ENCODE assay signal across 10 mouse cellular contexts in genomic region chr5:64992540-64992939, GRCm38 (mm10). TPM values are rescaled to one million over a fixed set of nuclear protein-coding genes. Genes with fewer than 3 reads are reported as not detected.
DNase-seq lines count a peak whose midpoint lies in the region; ATAC-seq and TF ChIP-seq lines count a peak whose summit lies in the region.
"Had no signal": no experiment of that assay in that cellular context is flagged by ENCODE, and none has a peak within 500 bp of the region (broad histone marks: within the 10 kb centered on the region; RNA-seq: fewer than 3 reads in every experiment).

No protein-coding gene starts in this region.

- no peaks in the 10 kb centered on the region for H3K9me3 ChIP-seq in midbrain, embryonic 15.5 days
- H3K9me3 ChIP-seq in midbrain, embryonic 13.5 days: no peaks in the 10 kb centered on the region
- H3K9me3 ChIP-seq in stomach, postnatal 0 days (ENCODE audit: control insufficient read depth, low read length): no peaks in the 10 kb centered on the region
- H3K9me3 ChIP-seq in liver, embryonic 12.5 days (replicated peaks): no peaks in the 10 kb centered on the region
- H3K9me3 ChIP-seq: midbrain, embryonic 12.5 days had no signal

- no peaks in the 10 kb centered on the region for H3K27me3 ChIP-seq in midbrain, embryonic 15.5 days (replicated peaks)
- no peaks in the 10 kb centered on the region for H3K27me3 ChIP-seq in midbrain, embryonic 13.5 days
- no peaks in the 10 kb centered on the region for H3K27me3 ChIP-seq in stomach, postnatal 0 days (ENCODE audit: control insufficient read depth, insufficient read depth, low read length)
- H3K27me3 ChIP-seq in liver, embryonic 12.5 days (replicated peaks): no peaks in the 10 kb centered on the region
- H3K27me3 ChIP-seq: midbrain, embryonic 12.5 days had no signal

- peak; percentile 23 for DNase-seq in gastrocnemius, adult 2 months
- no peak for DNase-seq in gastrocnemius, postnatal 10 days
- DNase-seq in brain, adult 2 months (ENCODE audit: low read depth, low spot score): peak; percentile 82
- peak; percentile 47 for DNase-seq in stomach, postnatal 0 days (ENCODE audit: low spot score)
- DNase-seq in spleen, postnatal 10 days (ENCODE audit: low spot score in 2 of 2): no peak
- DNase-seq: heart, postnatal 36 days had no signal

- no peak for ATAC-seq in midbrain, embryonic 15.5 days (replicated peaks)
- no peak for ATAC-seq in midbrain, embryonic 13.5 days
- peak; percentile 94 for ATAC-seq in stomach, postnatal 0 days (ENCODE audit: low FRiP score, low TSS enrichment)
- no peak for ATAC-seq in liver, embryonic 12.5 days

- 41% methylated on average over 8 of the region's 8 CpGs for WGBS in midbrain, embryonic 15.5 days
- 54% methylated on average over 8 of the region's 8 CpGs for WGBS in midbrain, embryonic 13.5 days
- WGBS in stomach, postnatal 0 days: 44% methylated on average over 8 of the region's 8 CpGs
- 62% methylated on average over 8 of the region's 8 CpGs for WGBS in liver, embryonic 12.5 days (ENCODE audit: insufficient replicate concordance)

- peaks cover 4% of the 10 kb centered on the region; the same call in 1 of the 2 replicates for H3K4me1 ChIP-seq in midbrain, embryonic 15.5 days
- peaks cover 4% of the 10 kb centered on the region; the same call in 1 of the 2 replicates for H3K4me1 ChIP-seq in midbrain, embryonic 13.5 days (replicated peaks)
- H3K4me1 ChIP-seq in stomach, postnatal 0 days (replicated peaks; ENCODE audit: control insufficient read depth, insufficient read depth): no peaks in the 10 kb centered on the region
- H3K4me1 ChIP-seq in liver, embryonic 12.5 days: no peaks in the 10 kb centered on the region
- H3K4me1 ChIP-seq: midbrain, embryonic 12.5 days had no signal

- no peak overlapping the region for H3K4me2 ChIP-seq in midbrain, embryonic 15.5 days
- H3K4me2 ChIP-seq in midbrain, embryonic 13.5 days (replicated peaks): no peak overlapping the region
- H3K4me2 ChIP-seq in stomach, postnatal 0 days (replicated peaks; ENCODE audit: low read depth): no peak overlapping the region
- H3K4me2 ChIP-seq in liver, embryonic 12.5 days: no peak overlapping the region
- H3K4me2 ChIP-seq: midbrain, embryonic 12.5 days had no signal

- no peak overlapping the region for H3K9ac ChIP-seq in midbrain, embryonic 15.5 days
- H3K9ac ChIP-seq in midbrain, embryonic 13.5 days (replicated peaks): no peak overlapping the region
- no peak overlapping the region for H3K9ac ChIP-seq in stomach, postnatal 0 days (ENCODE audit: low read length)
- no peak overlapping the region for H3K9ac ChIP-seq in liver, embryonic 12.5 days
- H3K9ac ChIP-seq: midbrain, embryonic 12.5 days had no signal

- TF ChIP-seq EP300 in stomach, postnatal 0 days (optimal IDR thresholded peaks at IDR 0.05): no peak

- TF ChIP-seq CTCF in gastrocnemius, adult 2 months (IDR thresholded peaks at IDR 0.05): peak; percentile 18; the same call in 1 of the 2 replicates
- TF ChIP-seq CTCF in stomach, postnatal 0 days (IDR thresholded peaks at IDR 0.05; ENCODE audit: low read depth): peak; percentile 63

- intact Hi-C loops in gastrocnemius, adult 2 months (cut with DNase I): no loop called here

- H3K36me3 ChIP-seq in midbrain, embryonic 15.5 days (replicated peaks): no peaks in the 10 kb centered on the region
- H3K36me3 ChIP-seq in midbrain, embryonic 13.5 days: no peaks in the 10 kb centered on the region
- H3K36me3 ChIP-seq in stomach, postnatal 0 days (ENCODE audit: control insufficient read depth, insufficient read depth, low read length): peaks cover 9% of the 10 kb centered on the region
- H3K36me3 ChIP-seq in liver, embryonic 12.5 days: peaks cover 7% of the 10 kb centered on the region; the same call in 1 of the 2 replicates
- H3K36me3 ChIP-seq: midbrain, embryonic 12.5 days had no signal

- H3K4me3 ChIP-seq in gastrocnemius, adult 2 months: no peak overlapping the region
- no peak overlapping the region for H3K4me3 ChIP-seq in midbrain, embryonic 15.5 days
- H3K4me3 ChIP-seq in midbrain, embryonic 13.5 days (replicated peaks): no peak overlapping the region
- H3K4me3 ChIP-seq in stomach, postnatal 0 days (ENCODE audit: low read depth, low read length): no peak overlapping the region
- H3K4me3 ChIP-seq in liver, embryonic 12.5 days: no peak overlapping the region
- H3K4me3 ChIP-seq: midbrain, embryonic 12.5 days had no signal

- H3K27ac ChIP-seq in gastrocnemius, adult 2 months: no peak overlapping the region
- H3K27ac ChIP-seq in midbrain, embryonic 15.5 days: 0 out of 2 replicates have a peak overlapping the region, but pooled peaks have one; percentile 1
- H3K27ac ChIP-seq in midbrain, embryonic 13.5 days: no peak overlapping the region; the same call in 1 of the 2 replicates
- H3K27ac ChIP-seq in stomach, postnatal 0 days (replicated peaks): no peak overlapping the region
- H3K27ac ChIP-seq in liver, embryonic 12.5 days: no peak overlapping the region
- H3K27ac ChIP-seq: midbrain, embryonic 12.5 days had no signal

RNA-seq across cellular contexts. Expression of gene Fam114a1, which starts 22.7 kb away (rescaled TPM):
- 10 to 100 TPM in 1 of 2 experiments, 1 to 10 TPM in 1; 7.6 to 14.1 TPM for total RNA-seq in gastrocnemius, adult 2 months (2021)
- total RNA-seq in gastrocnemius, postnatal 10 days (2021): 10 to 100 TPM; 38.2 to 48.7 TPM
- 7.5 and 8.3 TPM in 2 replicates for polyA plus RNA-seq in midbrain, embryonic 15.5 days (2015; fragmentation: Nextera tagmentation; extraction: Ambion mirVana)
- polyA plus RNA-seq in midbrain, embryonic 13.5 days (2015; fragmentation: Nextera tagmentation; extraction: Ambion mirVana): 6.1 and 6.8 TPM in 2 replicates
- polyA plus RNA-seq in stomach, postnatal 0 days (2015; fragmentation: Nextera tagmentation; extraction: Ambion mirVana): 28.1 and 31.0 TPM in 2 replicates
- 14.7 and 15.3 TPM in 2 replicates for polyA plus RNA-seq in liver, embryonic 12.5 days (2016; fragmentation: Nextera tagmentation; extraction: Ambion mirVana)

RNA-seq across cellular contexts. Expression of gene Tlr6, which starts 32.6 kb away (rescaled TPM):
- total RNA-seq in gastrocnemius, adult 2 months (2021): under 1 TPM; 0.28 to 0.36 TPM
- 1 to 10 TPM; 1.8 to 2.3 TPM for total RNA-seq in gastrocnemius, postnatal 10 days (2021)
- polyA plus RNA-seq in midbrain, embryonic 15.5 days (2015; fragmentation: Nextera tagmentation; extraction: Ambion mirVana): 0.40 and 0.82 TPM in 2 replicates
- 0.17 and 0.22 TPM in 2 replicates for polyA plus RNA-seq in midbrain, embryonic 13.5 days (2015; fragmentation: Nextera tagmentation; extraction: Ambion mirVana)
- 0.34 and 0.57 TPM in 2 replicates for polyA plus RNA-seq in stomach, postnatal 0 days (2015; fragmentation: Nextera tagmentation; extraction: Ambion mirVana)
- polyA plus RNA-seq in liver, embryonic 12.5 days (2016; fragmentation: Nextera tagmentation; extraction: Ambion mirVana): 0.44 and 0.54 TPM in 2 replicates

RNA-seq across cellular contexts. Expression of gene Tlr1, which starts 59.2 kb away (rescaled TPM):
- under 1 TPM; 0.08 to 0.10 TPM for total RNA-seq in gastrocnemius, adult 2 months (2021)
- under 1 TPM; 0.68 to 0.75 TPM for total RNA-seq in gastrocnemius, postnatal 10 days (2021)
- 0.60 and 0.75 TPM in 2 replicates for polyA plus RNA-seq in midbrain, embryonic 15.5 days (2015; fragmentation: Nextera tagmentation; extraction: Ambion mirVana)
- polyA plus RNA-seq in midbrain, embryonic 13.5 days (2015; fragmentation: Nextera tagmentation; extraction: Ambion mirVana): 0.21 and 0.30 TPM in 2 replicates
- polyA plus RNA-seq in stomach, postnatal 0 days (2015; fragmentation: Nextera tagmentation; extraction: Ambion mirVana): 0.97 and 1.3 TPM in 2 replicates
- 0.96 and 1.0 TPM in 2 replicates for polyA plus RNA-seq in liver, embryonic 12.5 days (2016; fragmentation: Nextera tagmentation; extraction: Ambion mirVana)

Comparison
In these comparisons a context has a peak if more than half of its experiments do, and no peak if none do; other contexts are left out.
1. DNase-seq: peak in gastrocnemius, adult 2 months (single experiment), brain, adult 2 months (single experiment) and stomach, postnatal 0 days (single experiment); none in gastrocnemius, postnatal 10 days (single experiment) and spleen, postnatal 10 days (0 of 2).